Mouse (Mus musculus): ENCODE measurements at regions not wholly inside any gene's neighbourhood (a gene's known extent, or its start where the extent isn't known, plus 50 kb on each side); places are given as distances from the start of the nearest gene placed in this dataset.

- in situ Hi-C loops (cut with MboI, MseI), result no loop called here
Measured at GRCm38 (mm10) chr5:54178966-54179547, 180.8 kb downstream of the Stim2 start.

- in situ Hi-C loops (cut with MboI, MseI), result no loop called here
Measured at GRCm38 (mm10) chr5:54180192-54180611, 181.9 kb downstream of the Stim2 start.

- in situ Hi-C loops (cut with MboI, MseI), result no loop called here
Measured at GRCm38 (mm10) chr5:54180640-54181326, 182.5 kb downstream of the Stim2 start.

- in situ Hi-C loops (cut with MboI, MseI), result no loop called here
Measured at GRCm38 (mm10) chr5:54181327-54181863, 183.1 kb downstream of the Stim2 start.

- in situ Hi-C loops (cut with MboI, MseI), result no loop called here
Measured at GRCm38 (mm10) chr5:54182754-54183153, 184.5 kb downstream of the Stim2 start.

GRCm38 (mm10) chr5:54185662-54186061 is 187.4 kb downstream of the Stim2 start:
- in situ Hi-C loops (cut with MboI, MseI), result no loop called here

- in situ Hi-C loops (cut with MboI, MseI), result no loop called here
Measured at GRCm38 (mm10) chr5:54186076-54186676, 187.9 kb downstream of the Stim2 start.

GRCm38 (mm10) chr5:54191688-54192087 is 193.4 kb downstream of the Stim2 start:
- in situ Hi-C loops (cut with MboI, MseI), result no loop called here

- in situ Hi-C loops (cut with MboI, MseI), result no loop called here
Measured at GRCm38 (mm10) chr5:54194846-54195245, 196.5 kb downstream of the Stim2 start.

- in situ Hi-C loops (cut with MboI, MseI), result no loop called here
Measured at GRCm38 (mm10) chr5:54200032-54200431, 201.7 kb downstream of the Stim2 start.

- in situ Hi-C loops (cut with MboI, MseI), result no loop called here
Measured at GRCm38 (mm10) chr5:54200587-54200986, 202.3 kb downstream of the Stim2 start.

- in situ Hi-C loops (cut with MboI, MseI), result no loop called here
Measured at GRCm38 (mm10) chr5:54211457-54211856, 213.2 kb downstream of the Stim2 start.

GRCm38 (mm10) chr5:54212038-54212589 is 213.8 kb downstream of the Stim2 start:
- in situ Hi-C loops (cut with MboI, MseI), result no loop called here

- in situ Hi-C loops (cut with MboI, MseI), result no loop called here
Measured at GRCm38 (mm10) chr5:54225031-54225430, 226.7 kb downstream of the Stim2 start.

- in situ Hi-C loops (cut with MboI, MseI), result no loop called here
Measured at GRCm38 (mm10) chr5:54234580-54234979, 236.3 kb downstream of the Stim2 start.

- in situ Hi-C loops (cut with MboI, MseI), result no loop called here
Measured at GRCm38 (mm10) chr5:54235226-54235625, 236.9 kb downstream of the Stim2 start.

GRCm38 (mm10) chr5:54237226-54237625 is 238.9 kb downstream of the Stim2 start:
- in situ Hi-C loops (cut with MboI, MseI), result no loop called here

- in situ Hi-C loops (cut with MboI, MseI), result no loop called here
Measured at GRCm38 (mm10) chr5:54238646-54239167, 240.4 kb downstream of the Stim2 start.

GRCm38 (mm10) chr5:54239586-54239985 is 241.3 kb downstream of the Stim2 start:
- in situ Hi-C loops (cut with MboI, MseI), result no loop called here

GRCm38 (mm10) chr5:54241169-54241917 is 243.0 kb downstream of the Stim2 start:
- in situ Hi-C loops (cut with MboI, MseI), result no loop called here

- in situ Hi-C loops (cut with MboI, MseI), result no loop called here
Measured at GRCm38 (mm10) chr5:54242126-54242525, 243.8 kb downstream of the Stim2 start.
